Mouse (Mus musculus) heart, postnatal 0 days (tissue): ENCODE data around the gene Shisa9.

Experiments used
- CTCF ChIP-seq: IDR thresholded peaks from 2 replicates; pipeline ENCODE4 v1.5.1; 2016; ENCODE audit warnings: antibody characterized with exemption, control low read depth, low read depth
- EP300 ChIP-seq: IDR thresholded peaks from 2 replicates; pipeline ENCODE4 v1.6.1; 2016; ENCODE audit warnings: antibody characterized with exemption, low read depth

GRCm38 (mm10) chr16:12012747-12013146, 28.8 kb downstream of the Shisa9 start:
- TF ChIP-seq CTCF: no peak
- no peak for TF ChIP-seq EP300
